7 mouse cellular contexts compared by ENCODE assay signal in genomic region chr19:40345684-40346083, GRCm38 (mm10).
DNase-seq lines count a peak whose midpoint lies in the region; ATAC-seq lines count a peak whose summit lies in the region.

No protein-coding gene starts in this region.

- ATAC-seq in intestine, embryonic 16.5 days, result no peak
- no peak for ATAC-seq in lung, embryonic 15.5 days (ENCODE audit: borderline replicate concordance, extremely low read depth, low FRiP score, low TSS enrichment)

- no peak overlapping the region for H3K4me3 ChIP-seq in intestine, embryonic 16.5 days (ENCODE audit: low read length)
- H3K4me3 ChIP-seq in lung, embryonic 15.5 days, result no peak overlapping the region

- H3K4me2 ChIP-seq in intestine, embryonic 16.5 days (ENCODE audit: low read depth, low read length), result no peak overlapping the region
- H3K4me2 ChIP-seq in lung, embryonic 15.5 days, result no peak overlapping the region

- H3K27me3 ChIP-seq in intestine, embryonic 16.5 days (replicated peaks; ENCODE audit: control insufficient read depth, insufficient read depth, low read length), result no peaks in the 10 kb centered on the region
- no peaks in the 10 kb centered on the region for H3K27me3 ChIP-seq in lung, embryonic 15.5 days

- H3K4me1 ChIP-seq in intestine, embryonic 16.5 days (ENCODE audit: control insufficient read depth, insufficient read depth, low read length), result peaks cover 12% of the 10 kb centered on the region; the same call in 1 of the 2 replicates
- peaks cover 15% of the 10 kb centered on the region for H3K4me1 ChIP-seq in lung, embryonic 15.5 days

- peak overlapping the region; percentile 76 for H3K27ac ChIP-seq in intestine, embryonic 16.5 days (ENCODE audit: low read length)
- peak overlapping the region; percentile 69; the same call in 1 of the 2 replicates for H3K27ac ChIP-seq in lung, embryonic 15.5 days

- H3K36me3 ChIP-seq in intestine, embryonic 16.5 days (ENCODE audit: control insufficient read depth, insufficient read depth, low read length), result 0 out of 2 replicates have a peak, but pooled peaks cover 1% of the 10 kb centered on the region
- H3K36me3 ChIP-seq in lung, embryonic 15.5 days, result no peaks in the 10 kb centered on the region

- peak; percentile 37 for DNase-seq in ovary, postnatal 36 days (ENCODE audit: low spot score)
- no peak for DNase-seq in ovary, postnatal 14 days (ENCODE audit: low spot score)
- DNase-seq in ZHBTc4 (ENCODE audit: low read depth, low spot score), result peak; percentile 92
- DNase-seq in embryo, embryonic 11 days, result peak; percentile 67
- DNase-seq in spleen, postnatal 36 days (ENCODE audit: low spot score in 2 of 2), result peak; percentile 34 to 44

- WGBS in intestine, embryonic 16.5 days, result 18% methylated on average over 5 of the region's 5 CpGs
- 16% methylated on average over 5 of the region's 5 CpGs for WGBS in lung, embryonic 15.5 days

- no peaks in the 10 kb centered on the region for H3K9me3 ChIP-seq in intestine, embryonic 16.5 days (ENCODE audit: control insufficient read depth, low read length)
- H3K9me3 ChIP-seq in lung, embryonic 15.5 days, result no peaks in the 10 kb centered on the region

- no peak overlapping the region for H3K9ac ChIP-seq in intestine, embryonic 16.5 days (ENCODE audit: low read depth, low read length)
- no peak overlapping the region for H3K9ac ChIP-seq in lung, embryonic 15.5 days
